Mouse (Mus musculus) embryonic fibroblast, embryonic 13.5 days (primary cell): ENCODE results near the gene Ubxn10.

Experiments
- CTCF ChIP-seq: IDR thresholded peaks from 2 replicates; pipeline ENCODE4 v1.5.1; 2011; ENCODE audit warnings: mild to moderate bottlenecking, control low read depth, low read length, moderate library complexity, borderline replicate concordance; ENCODE audit not compliant: insufficient read depth
- POLR2A ChIP-seq: IDR thresholded peaks from 2 replicates; pipeline ENCODE4 v1.6.1; 2011; ENCODE audit warnings: low read depth, mild to moderate bottlenecking, control low read depth, low read length, moderate library complexity

DNA sequence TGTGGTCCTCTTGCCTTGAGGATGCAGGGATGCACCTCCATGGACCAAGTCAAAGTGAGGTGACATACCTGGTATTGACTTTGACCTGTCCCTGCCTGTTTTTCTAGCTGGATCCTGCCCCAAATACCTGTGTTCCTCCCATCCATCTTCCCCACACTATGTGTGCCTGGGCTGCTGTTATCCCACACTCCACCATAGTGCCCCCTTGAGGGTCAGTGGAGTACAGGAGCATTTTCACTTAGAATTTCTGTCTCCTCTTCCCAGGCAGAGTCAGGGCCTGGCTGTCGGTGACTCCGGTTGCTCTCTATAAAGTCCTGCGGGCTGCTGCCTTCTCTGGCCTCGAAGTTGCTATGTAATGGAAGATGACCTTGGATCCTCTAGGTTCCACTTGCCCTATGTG is 48.8 kb upstream of the Ubxn10 start:
- no peak for TF ChIP-seq CTCF
- no peak for TF ChIP-seq POLR2A
